Mouse (Mus musculus) heart, adult 11 months (tissue): ENCODE measurements around the gene Usp6nl.

Experiments used
- DNase-seq: peaks from one replicate; pipeline ENCODE4 v3.0.0; 2022

The Usp6nl gene

GRCm38 (mm10) chr2:6334011-6334410 lies 11.5 kb downstream of the Usp6nl start:
- DNase-seq: no peak

GRCm38 (mm10) chr2:6335032-6335735 lies 12.7 kb downstream of the Usp6nl start:
- DNase-seq: peak; percentile 40

GRCm38 (mm10) chr2:6336013-6336412 lies 13.5 kb downstream of the Usp6nl start:
- no peak for DNase-seq

DNA sequence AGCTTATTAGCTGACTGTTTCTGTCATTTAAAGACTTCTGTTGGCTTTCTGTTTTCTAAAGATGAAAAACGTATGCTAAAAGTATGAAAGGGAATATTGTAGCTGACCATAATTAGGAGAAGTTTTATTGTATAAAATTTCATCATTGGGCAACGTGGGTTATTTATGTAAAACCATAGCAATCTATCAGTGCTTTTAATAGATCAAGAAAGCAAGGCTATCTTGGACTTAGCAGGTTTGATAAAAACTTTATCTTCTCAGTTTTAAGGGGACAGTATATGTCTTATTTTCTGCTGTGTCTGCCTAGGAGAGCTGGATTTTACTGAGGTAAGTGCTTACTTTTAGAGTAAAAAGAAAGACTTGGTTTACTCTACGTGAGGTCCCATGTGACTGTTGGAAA lies 14.2 kb downstream of the Usp6nl start:
- DNase-seq: no peak

- no peak for DNase-seq
These were observed 15.0 kb downstream of the Usp6nl start for GRCm38 (mm10) chr2:6337436-6337835.

DNA sequence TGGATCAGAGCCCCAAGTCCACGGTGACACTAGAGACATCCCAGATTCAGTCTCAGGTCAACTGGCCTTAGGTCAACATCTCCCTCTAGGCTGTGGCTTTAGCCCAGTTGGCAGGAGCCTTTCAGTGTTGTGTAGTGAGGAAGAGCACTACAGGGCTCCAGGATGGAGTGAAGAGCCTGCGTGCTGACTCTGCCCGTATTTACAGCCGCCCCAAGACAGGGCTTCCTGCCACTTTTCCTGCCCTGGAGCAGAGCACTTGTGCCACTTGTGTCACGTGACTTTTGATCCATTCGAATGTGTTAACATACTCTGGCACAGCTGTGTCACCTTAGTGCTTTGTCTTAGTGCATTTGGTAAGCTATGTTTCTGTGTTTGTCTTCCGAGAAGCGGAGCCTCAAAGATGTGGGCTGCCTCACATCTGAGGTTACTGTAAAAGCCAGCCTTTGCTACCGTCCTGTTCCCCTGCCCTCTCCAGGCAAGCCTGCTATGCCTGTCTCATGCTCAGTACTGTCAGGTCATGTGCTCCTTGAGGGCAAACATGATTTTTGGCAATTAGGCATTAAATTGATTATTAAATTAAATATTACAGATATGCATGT lies 15.7 kb downstream of the Usp6nl start:
- peak; percentile 88 for DNase-seq

DNA sequence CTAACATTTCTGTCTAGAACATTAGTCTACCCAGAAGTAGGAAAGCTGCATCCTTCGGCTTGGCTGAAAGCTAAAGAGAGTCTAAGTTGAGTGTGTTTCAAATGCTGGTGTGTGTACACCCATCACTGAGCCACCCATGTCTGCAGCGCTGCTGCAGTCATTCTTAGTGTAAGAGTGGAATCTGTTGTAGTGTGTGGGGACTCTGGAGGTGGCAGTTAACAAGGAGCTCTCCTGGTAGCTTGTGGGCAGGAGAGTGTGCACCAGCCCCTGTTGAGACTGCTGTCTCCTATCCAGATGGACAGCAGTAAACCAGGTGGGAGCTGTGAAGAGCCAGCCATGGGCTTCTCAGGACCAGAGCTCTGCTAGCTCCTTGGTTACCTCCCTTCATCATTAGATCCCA lies 18.0 kb downstream of the Usp6nl start:
- DNase-seq: peak; percentile 59

- DNase-seq: peak; percentile 61
These were observed 19.0 kb downstream of the Usp6nl start for GRCm38 (mm10) chr2:6341496-6341895.

GRCm38 (mm10) chr2:6349256-6350092 lies 27.0 kb downstream of the Usp6nl start:
- no peak for DNase-seq

GRCm38 (mm10) chr2:6350164-6350563 lies 27.7 kb downstream of the Usp6nl start:
- DNase-seq: no peak

DNA sequence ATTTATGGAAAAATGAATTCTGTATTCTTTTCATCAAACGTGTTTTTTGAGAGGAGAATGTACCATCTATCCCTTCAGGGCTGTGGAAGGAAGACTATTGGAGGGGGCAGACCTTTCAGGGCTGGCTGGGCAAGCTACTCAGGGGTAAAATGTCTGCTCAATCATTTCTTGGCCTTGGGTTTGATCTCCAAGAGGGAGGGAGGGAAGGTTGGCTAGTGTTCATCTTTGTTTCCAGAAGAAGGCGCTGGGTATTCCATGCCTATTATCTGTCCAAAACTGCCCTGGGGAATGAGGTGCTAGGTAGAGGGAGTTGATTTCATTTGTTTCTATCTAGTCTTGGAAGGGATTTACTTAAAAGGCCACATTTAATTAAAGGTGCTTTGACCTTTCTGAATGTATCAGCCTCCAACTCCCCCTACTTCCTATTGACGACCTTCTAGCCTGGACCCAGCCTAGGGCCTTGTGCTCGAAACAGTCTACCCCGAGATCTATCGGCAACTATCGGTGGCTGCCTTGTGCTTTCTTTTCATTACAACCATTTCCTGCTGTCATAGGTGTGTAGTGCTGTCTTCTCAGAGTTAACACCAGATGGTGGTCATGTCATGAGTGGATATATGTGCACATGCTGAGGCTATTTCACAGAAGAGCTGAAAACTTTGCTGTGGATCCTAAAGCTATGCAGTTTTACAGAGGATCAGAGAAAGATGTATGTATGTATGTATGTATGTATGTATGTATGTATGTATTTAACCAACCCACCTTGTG lies 28.6 kb downstream of the Usp6nl start:
- DNase-seq: no peak

DNA sequence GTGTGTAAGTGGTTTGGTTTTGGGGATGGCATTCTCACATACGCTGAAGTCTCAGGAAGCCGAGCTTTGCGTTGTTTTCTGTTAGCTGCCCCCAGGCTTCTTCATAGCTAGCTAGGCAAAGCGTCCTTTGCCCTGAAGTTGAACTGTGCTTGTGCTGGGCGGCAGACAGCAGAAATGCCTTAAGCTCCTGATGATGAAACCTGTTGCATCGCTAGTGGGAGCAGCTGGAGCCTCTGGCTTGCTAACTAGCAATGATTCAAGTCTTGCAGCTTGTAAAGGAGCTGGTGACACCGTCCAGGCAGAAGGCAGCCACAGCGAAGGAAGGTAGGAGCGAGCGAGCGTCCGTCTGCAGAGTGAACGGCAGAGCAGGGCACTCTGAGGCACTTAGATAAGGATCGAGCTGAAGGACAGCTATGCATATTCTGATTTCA lies 30.1 kb downstream of the Usp6nl start:
- DNase-seq: no peak

DNA sequence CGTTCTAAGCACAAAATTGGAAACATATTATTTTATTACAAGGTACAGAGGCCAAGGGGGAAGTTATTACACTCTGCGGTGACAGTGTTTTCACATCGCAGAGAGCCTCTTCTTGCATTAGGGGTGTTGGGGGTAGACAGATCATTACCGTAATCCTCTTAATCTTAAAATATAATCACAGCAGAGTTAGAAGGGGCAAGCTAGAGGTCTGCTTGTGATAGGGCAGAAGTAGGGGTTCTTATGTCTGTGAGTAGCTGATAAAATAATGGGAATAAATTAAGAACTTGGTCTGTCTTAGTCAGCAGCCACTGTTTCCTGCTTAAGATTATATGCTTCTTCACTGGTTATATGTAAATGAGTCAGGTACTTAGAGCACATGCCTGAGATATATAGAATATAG lies 30.6 kb downstream of the Usp6nl start:
- DNase-seq: no peak

- DNase-seq: no peak
These were observed 34.8 kb downstream of the Usp6nl start for GRCm38 (mm10) chr2:6357306-6357705.

DNA sequence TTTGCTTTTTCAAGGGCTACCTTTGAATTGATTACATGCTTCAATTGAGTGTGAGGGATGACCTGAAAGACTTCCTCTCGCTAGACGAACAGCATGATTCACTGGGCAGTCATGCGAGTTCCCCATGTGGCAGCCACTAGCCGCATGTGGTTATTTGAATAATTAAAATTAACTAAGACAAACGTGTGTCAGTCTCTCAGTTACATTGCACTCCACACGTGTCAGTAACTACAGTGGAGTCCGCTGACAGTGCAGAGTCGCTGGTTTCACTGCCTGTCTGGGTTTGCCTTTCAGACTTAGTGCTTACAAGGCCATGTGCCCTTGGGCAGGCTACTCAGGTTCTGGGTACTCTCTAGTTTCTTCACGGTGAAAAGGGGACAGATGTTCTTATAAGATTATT lies 37.2 kb downstream of the Usp6nl start:
- no peak for DNase-seq

GRCm38 (mm10) chr2:6363126-6363525 lies 40.7 kb downstream of the Usp6nl start:
- no peak for DNase-seq

DNA sequence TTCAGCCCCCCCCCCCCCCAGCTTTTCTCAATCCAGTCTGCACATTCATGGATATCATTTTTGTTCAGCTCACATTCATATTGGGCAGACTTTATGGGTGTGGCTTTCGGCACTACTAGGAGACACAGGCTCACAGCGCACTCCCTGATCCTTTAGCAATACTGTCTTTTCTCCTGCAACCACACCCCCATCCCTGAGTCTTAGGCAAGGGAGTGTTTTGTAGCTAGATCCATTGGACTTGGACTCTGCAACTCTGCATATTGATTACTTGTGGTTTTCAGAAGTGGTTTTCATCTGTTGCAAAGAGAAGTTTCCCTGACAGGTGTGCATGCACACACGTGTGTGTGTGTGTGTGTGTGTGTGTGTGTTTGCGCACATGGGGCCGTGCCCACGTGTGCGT lies 41.5 kb downstream of the Usp6nl start:
- DNase-seq: no peak

DNA sequence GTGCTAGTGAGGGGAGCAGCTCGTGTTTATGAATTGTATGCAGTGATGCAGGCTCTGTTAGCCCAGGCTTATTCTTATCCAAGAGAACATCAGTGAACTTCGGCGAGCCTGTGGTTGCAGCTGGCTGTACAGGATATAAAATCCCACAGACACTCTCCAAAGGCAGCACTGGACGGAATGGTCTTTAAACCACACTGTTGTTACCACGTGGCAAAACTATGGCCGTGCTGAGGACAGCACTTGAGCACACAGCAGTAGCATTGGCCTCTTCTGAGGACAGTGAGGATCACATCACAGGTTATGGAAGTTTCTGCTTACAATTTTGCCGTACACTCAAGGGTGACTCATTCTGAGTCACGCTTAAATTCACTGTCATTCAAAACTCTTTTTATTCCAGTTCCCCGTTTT lies 44.1 kb downstream of the Usp6nl start:
- DNase-seq: no peak

- no peak for DNase-seq
These were observed 44.5 kb downstream of the Usp6nl start for GRCm38 (mm10) chr2:6366973-6367372.

DNA sequence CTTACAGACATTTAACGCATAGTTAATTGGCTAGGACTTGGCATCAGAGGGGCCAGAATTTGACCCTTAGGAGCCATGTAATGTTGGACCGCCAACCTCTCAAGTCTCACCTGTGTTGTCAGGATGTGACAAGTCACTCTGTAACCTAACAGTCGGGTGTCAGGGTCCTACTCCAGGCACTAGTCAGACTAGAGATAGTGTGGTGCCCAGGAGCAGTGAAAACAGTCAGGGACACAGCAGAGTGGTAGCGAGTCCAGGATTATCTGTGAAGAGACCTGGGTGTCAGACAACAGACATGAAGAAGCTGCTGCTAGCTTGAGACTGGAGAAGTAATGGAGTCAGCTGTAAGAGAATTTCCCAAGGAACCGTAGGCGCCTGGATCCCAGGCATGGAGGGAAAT lies 45.0 kb downstream of the Usp6nl start:
- DNase-seq: no peak

DNA sequence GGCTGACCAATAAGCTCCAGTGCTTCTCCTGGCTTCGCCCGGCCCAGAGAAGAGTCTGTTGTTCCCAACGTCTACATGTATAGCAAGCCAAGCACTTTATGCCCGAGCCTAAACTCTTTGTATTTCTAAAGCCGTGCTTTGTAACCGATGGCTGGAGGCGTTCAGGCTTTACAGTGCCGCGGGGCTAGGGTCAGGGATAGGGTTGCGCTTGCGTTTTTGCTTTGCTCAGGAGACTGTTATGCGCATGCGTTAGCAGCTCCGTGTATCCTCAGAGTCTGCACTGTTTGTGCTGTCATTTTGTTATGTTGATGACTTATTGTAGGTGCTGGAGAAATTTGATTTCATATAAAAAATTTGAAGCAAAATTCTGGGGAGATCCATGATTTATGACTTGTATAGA lies 51.7 kb downstream of the Usp6nl start:
- peak; percentile 70 for DNase-seq

DNA sequence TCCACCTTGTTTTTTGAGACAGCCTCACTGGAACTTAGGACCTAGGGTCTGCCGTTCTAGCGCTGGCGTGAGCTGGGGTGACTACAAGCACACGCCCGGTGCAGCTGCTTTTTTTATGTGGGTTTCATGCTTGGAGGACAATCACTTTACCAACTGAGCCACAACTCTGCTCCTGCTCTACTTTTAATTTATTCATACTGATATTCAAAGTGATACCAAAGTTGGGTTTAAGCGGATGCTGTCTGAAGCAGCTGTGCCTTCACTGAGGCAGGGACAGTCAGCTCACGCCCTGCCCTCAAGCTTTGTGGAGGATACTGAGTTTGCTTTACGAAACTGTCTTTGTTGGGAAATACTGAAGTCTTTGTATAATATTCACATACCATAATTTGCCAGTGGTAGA lies 53.6 kb downstream of the Usp6nl start:
- peak; percentile 24 for DNase-seq

DNA sequence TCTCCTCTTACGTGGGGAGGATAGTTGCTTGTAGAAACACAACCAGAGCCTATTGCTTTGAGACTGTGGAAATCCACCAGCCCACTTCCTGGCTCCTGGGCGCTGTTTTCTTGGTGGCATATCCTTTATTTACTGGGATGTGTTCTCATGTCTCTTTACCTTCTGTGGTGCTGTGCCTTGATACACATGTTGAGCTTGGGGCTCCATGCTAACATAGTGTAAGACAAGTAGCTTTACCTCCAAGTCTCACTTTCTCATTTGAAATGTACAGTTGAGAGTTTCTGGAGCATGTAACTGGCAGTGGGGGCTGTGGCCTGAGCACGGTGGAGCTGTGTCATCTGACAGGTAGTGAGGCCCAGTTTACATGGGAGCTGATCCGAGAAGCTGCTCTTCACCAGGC lies 54.5 kb downstream of the Usp6nl start:
- peak; percentile 71 for DNase-seq
